Mouse (Mus musculus) thymus, adult 2 months (tissue): ENCODE results near the gene Zmiz1.

ENCODE experiments used
- CTCF ChIP-seq: fragments of 200-500 bp; IDR thresholded peaks from 2 replicates; pipeline ENCODE4 v1.5.1; 2012; ENCODE audit warnings: mild to moderate bottlenecking, control low read depth, low read length, moderate library complexity, borderline replicate concordance; ENCODE audit not compliant: control insufficient read depth, poor library complexity, insufficient read depth; ENCODE audit errors: extremely low read depth
- POLR2A ChIP-seq: fragments of 200-500 bp; IDR thresholded peaks from 2 replicates; pipeline ENCODE4 v1.6.1; 2012; ENCODE audit warnings: mild to moderate bottlenecking, low read length, control low read depth, moderate library complexity; ENCODE audit not compliant: control insufficient read depth, poor library complexity, insufficient read depth; ENCODE audit errors: extremely low read depth

DNA sequence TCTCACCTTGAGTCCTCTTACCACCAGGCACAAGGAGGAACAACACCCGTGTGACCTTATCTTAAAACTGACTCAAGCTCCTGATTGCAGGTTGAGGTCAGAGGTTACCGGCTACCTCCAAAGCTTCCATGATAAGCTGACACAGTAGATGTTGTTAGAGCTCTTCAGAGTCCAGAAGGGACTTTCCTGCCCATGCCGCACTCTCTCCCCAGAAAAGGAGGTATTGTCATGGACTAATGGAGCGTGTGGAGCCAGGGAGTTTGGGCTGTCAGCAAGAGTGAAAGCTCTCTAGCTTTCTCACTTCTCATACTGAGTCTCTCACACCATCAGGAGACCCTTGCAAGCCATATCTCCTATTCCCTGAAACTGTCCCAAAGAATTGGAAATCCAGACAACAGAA lies 158.3 kb downstream of the Zmiz1 start:
- TF ChIP-seq CTCF (no peak), POLR2A (no peak)
